Mouse (Mus musculus): ENCODE measurements around the gene Lpp. TPM values are rescaled to one million over a fixed set of nuclear protein-coding genes. Genes with fewer than 3 reads are reported as not detected.

Lpp gene
- polyA plus RNA-seq, 1 experiment from 2014 or later = 13.3 TPM

- Histone ChIP-seq H3K27me3 (no peaks in the 10 kb centered on the region), H3K9ac (no peak overlapping the region), H3K4me1 (replicated peaks) (peaks cover 22% of the 10 kb centered on the region), H3K36me3 (no peaks in the 10 kb centered on the region), H3K4me2 (no peak overlapping the region), H3K4me3 (no peak overlapping the region), H3K9me3 (no peaks in the 10 kb centered on the region), H3K27ac (replicated peaks) (no peak overlapping the region)
- ATAC-seq (ENCODE audit: low read depth) = no peak
- 96% methylated on average over 4 of the region's 4 CpGs for WGBS
Measured at GRCm38 (mm10) chr16:24513228-24513627, 119.9 kb downstream of the Lpp start.

- no peak overlapping the region for H3K27ac ChIP-seq (replicated peaks)
- H3K4me2 ChIP-seq = no peak overlapping the region
- no peaks in the 10 kb centered on the region for H3K36me3 ChIP-seq
- H3K4me1 ChIP-seq (replicated peaks) = peaks cover 5% of the 10 kb centered on the region
- ATAC-seq (ENCODE audit: low read depth) = no peak
- no peak overlapping the region for H3K9ac ChIP-seq
- no peaks in the 10 kb centered on the region for H3K27me3 ChIP-seq
- no peaks in the 10 kb centered on the region for H3K9me3 ChIP-seq
- 89% methylated on average over 11 of the region's 11 CpGs for WGBS
- H3K4me3 ChIP-seq = no peak overlapping the region
Measured at GRCm38 (mm10) chr16:24514802-24515727, 121.8 kb downstream of the Lpp start.

DNA sequence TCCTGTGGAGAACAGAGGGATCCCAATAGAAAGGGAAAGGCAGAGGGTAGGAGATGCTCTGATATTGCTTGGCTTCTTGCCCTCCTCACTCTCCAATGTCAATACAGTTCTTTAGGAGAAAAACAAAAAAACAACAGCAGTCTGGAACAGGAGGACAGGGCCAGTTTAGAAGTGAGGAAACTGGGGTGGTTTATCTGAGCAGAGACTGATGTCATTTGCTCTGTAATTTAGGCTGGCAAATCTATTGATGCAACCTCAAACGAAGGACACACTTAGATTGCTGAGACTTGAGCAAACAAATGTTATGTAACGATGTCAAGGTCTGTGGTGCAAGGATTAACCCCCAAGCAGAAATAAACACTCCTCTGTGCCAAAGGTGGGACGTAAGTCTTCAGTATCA lies 123.7 kb downstream of the Lpp start:
- Histone ChIP-seq H3K9ac (no peak overlapping the region), H3K4me2 (no peak overlapping the region), H3K27ac (replicated peaks) (no peak overlapping the region), H3K4me3 (no peak overlapping the region), H3K27me3 (no peaks in the 10 kb centered on the region), H3K4me1 (replicated peaks) (no peaks in the 10 kb centered on the region), H3K9me3 (no peaks in the 10 kb centered on the region), H3K36me3 (no peaks in the 10 kb centered on the region)
- no peak for ATAC-seq (ENCODE audit: low read depth)
- WGBS = 86% methylated on average over 3 of the region's 3 CpGs

GRCm38 (mm10) chr16:24517501-24518042 lies 124.3 kb downstream of the Lpp start:
- no peak overlapping the region for H3K4me2 ChIP-seq
- no peak overlapping the region for H3K4me3 ChIP-seq
- H3K4me1 ChIP-seq (replicated peaks) = no peaks in the 10 kb centered on the region
- H3K27me3 ChIP-seq = no peaks in the 10 kb centered on the region
- H3K27ac ChIP-seq (replicated peaks) = no peak overlapping the region
- no peaks in the 10 kb centered on the region for H3K9me3 ChIP-seq
- ATAC-seq (ENCODE audit: low read depth) = no peak
- H3K36me3 ChIP-seq = no peaks in the 10 kb centered on the region
- H3K9ac ChIP-seq = no peak overlapping the region
- 72% methylated on average over 9 of the region's 9 CpGs for WGBS

DNA sequence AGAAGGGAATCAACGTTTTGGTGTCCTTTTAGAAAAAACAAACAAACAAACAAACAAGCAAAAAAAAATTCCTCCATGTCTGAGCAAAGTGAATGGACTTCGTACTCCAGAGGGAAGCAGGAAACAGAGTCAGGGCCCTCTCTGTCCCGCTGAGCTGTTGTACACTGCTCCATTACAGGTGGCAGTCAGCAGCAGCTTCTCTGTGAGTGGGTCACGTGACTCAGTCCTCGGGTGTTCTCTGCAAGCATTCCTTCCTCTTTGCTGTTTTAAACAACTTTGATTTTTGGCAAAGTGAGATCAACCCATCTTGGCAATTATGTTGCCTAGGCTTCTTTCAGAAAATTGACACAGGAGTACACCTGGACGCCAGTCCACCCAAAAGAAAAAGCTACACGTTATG lies 125.5 kb downstream of the Lpp start:
- Histone ChIP-seq H3K9ac (no peak overlapping the region), H3K4me3 (no peak overlapping the region), H3K4me1 (replicated peaks) (no peaks in the 10 kb centered on the region), H3K9me3 (no peaks in the 10 kb centered on the region), H3K36me3 (no peaks in the 10 kb centered on the region), H3K27ac (replicated peaks) (no peak overlapping the region), H3K4me2 (no peak overlapping the region), H3K27me3 (no peaks in the 10 kb centered on the region)
- no peak for ATAC-seq (ENCODE audit: low read depth)
- 78% methylated on average over 7 of the region's 7 CpGs for WGBS

GRCm38 (mm10) chr16:24527219-24527618 lies 133.9 kb downstream of the Lpp start:
- Histone ChIP-seq H3K9ac (no peak overlapping the region), H3K27ac (replicated peaks) (no peak overlapping the region), H3K27me3 (no peaks in the 10 kb centered on the region), H3K4me3 (no peak overlapping the region), H3K4me1 (replicated peaks) (no peaks in the 10 kb centered on the region), H3K36me3 (no peaks in the 10 kb centered on the region), H3K4me2 (no peak overlapping the region), H3K9me3 (no peaks in the 10 kb centered on the region)
- ATAC-seq (ENCODE audit: low read depth) = no peak
- 94% methylated on average over 7 of the region's 7 CpGs for WGBS

DNA sequence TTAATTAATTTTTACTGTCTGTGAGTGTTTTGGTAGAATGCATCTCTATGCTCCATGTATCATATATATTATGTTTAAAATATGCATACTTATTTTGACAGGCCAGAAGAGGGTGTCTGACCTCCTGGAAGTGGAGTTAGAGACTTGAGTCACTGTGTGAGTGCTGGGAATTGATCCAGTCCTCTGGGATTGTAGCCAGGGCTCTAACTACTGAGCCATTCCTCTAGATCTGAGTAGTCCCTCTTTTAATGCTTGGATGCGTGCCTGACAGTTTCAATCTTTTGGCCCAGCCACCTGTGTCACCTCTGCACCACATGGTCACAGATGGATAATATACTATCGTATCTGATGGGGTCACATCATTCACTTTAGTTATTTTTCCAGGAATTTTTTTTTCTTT lies 138.4 kb downstream of the Lpp start:
- no peaks in the 10 kb centered on the region for H3K9me3 ChIP-seq
- H3K36me3 ChIP-seq = no peaks in the 10 kb centered on the region
- no peak for ATAC-seq (ENCODE audit: low read depth)
- H3K4me2 ChIP-seq = no peak overlapping the region
- no peak overlapping the region for H3K27ac ChIP-seq (replicated peaks)
- WGBS = 73% methylated on average over 2 of the region's 2 CpGs
- H3K4me1 ChIP-seq (replicated peaks) = no peaks in the 10 kb centered on the region
- H3K27me3 ChIP-seq = no peaks in the 10 kb centered on the region
- H3K9ac ChIP-seq = no peak overlapping the region
- no peak overlapping the region for H3K4me3 ChIP-seq

DNA sequence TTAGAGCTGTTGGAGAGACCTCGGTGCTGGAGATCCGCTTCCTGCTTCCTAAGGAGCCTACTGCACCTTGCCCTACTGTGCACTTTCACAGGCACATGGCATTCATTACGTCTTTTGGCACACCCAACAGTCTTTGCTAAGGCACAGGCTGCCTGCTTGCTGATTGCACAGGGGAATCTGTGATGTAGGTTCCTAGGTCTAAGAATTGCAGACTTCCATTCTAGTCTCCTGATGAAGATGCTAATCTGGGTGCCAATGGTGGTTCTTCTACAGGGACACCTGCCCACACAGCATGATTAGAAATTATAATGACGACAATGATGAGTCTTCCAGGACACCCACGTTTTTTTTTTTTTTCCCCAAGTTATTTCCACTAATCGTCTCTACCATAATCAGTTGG lies 141.9 kb downstream of the Lpp start:
- no peaks in the 10 kb centered on the region for H3K9me3 ChIP-seq
- no peaks in the 10 kb centered on the region for H3K4me1 ChIP-seq (replicated peaks)
- no peak overlapping the region for H3K9ac ChIP-seq
- H3K27ac ChIP-seq (replicated peaks) = no peak overlapping the region
- no peaks in the 10 kb centered on the region for H3K27me3 ChIP-seq
- no peaks in the 10 kb centered on the region for H3K36me3 ChIP-seq
- no peak overlapping the region for H3K4me3 ChIP-seq
- no peak overlapping the region for H3K4me2 ChIP-seq
- WGBS = 92% methylated on average over 6 of the region's 6 CpGs
- ATAC-seq (ENCODE audit: low read depth) = no peak

DNA sequence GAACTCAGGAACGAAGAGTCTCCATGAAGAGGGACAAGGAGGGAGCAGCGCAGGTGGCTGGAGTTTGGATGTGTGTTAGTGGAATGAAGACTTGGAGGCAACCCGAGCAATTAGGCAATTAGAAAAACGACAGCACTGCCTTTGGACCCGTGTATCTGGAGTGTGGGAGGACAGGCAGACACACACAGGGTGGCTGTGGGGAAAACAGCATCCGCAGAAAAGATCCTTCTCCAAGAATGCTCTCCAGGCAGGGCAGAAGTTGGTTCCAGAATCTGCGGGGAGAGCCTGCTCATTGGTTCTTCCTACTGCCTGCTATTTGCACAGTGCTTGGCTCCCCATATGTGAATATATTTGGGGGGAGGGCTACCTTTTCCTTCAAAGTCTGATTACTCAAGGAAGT lies 143.0 kb downstream of the Lpp start:
- H3K4me3 ChIP-seq = no peak overlapping the region
- no peaks in the 10 kb centered on the region for H3K9me3 ChIP-seq
- no peaks in the 10 kb centered on the region for H3K27me3 ChIP-seq
- no peaks in the 10 kb centered on the region for H3K36me3 ChIP-seq
- no peaks in the 10 kb centered on the region for H3K4me1 ChIP-seq (replicated peaks)
- no peak overlapping the region for H3K9ac ChIP-seq
- no peak for ATAC-seq (ENCODE audit: low read depth)
- 72% methylated on average over 7 of the region's 7 CpGs for WGBS
- no peak overlapping the region for H3K4me2 ChIP-seq
- no peak overlapping the region for H3K27ac ChIP-seq (replicated peaks)

- Histone ChIP-seq H3K27me3 (no peaks in the 10 kb centered on the region), H3K4me1 (replicated peaks) (no peaks in the 10 kb centered on the region), H3K4me3 (no peak overlapping the region), H3K9me3 (no peaks in the 10 kb centered on the region), H3K9ac (no peak overlapping the region), H3K27ac (replicated peaks) (no peak overlapping the region), H3K4me2 (no peak overlapping the region), H3K36me3 (no peaks in the 10 kb centered on the region)
- WGBS = 90% methylated on average over 4 of the region's 4 CpGs
- ATAC-seq (ENCODE audit: low read depth) = no peak
Measured at GRCm38 (mm10) chr16:24539003-24539402, 145.7 kb downstream of the Lpp start.

DNA sequence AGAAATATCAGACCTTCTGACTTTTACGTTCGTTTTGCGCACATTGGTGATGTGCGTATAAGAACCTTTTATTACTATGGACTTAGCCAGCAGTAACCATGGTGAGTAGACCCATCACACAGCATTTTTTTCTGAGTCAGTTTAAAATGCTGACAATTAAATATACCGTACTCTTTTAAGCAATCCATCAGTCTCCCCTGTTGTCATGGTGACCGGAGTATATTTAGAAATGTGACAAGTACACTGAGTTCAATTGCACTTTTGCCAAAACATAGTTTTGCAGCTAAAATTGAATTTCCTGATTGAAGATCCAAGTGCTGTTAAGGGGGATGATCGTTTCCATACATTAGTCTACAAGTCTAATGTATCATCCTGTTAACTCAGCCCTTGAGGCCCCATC lies 149.6 kb downstream of the Lpp start:
- no peak overlapping the region for H3K27ac ChIP-seq (replicated peaks)
- no peak overlapping the region for H3K4me3 ChIP-seq

GRCm38 (mm10) chr16:24545366-24545765 lies 152.1 kb downstream of the Lpp start:
- Histone ChIP-seq H3K4me1 (replicated peaks) (no peaks in the 10 kb centered on the region), H3K9me3 (no peaks in the 10 kb centered on the region), H3K4me3 (no peak overlapping the region), H3K27ac (replicated peaks) (no peak overlapping the region), H3K9ac (no peak overlapping the region), H3K27me3 (no peaks in the 10 kb centered on the region), H3K4me2 (no peak overlapping the region), H3K36me3 (no peaks in the 10 kb centered on the region)
- no peak for ATAC-seq (ENCODE audit: low read depth)
- 92% methylated on average over 5 of the region's 5 CpGs for WGBS

More for the DNA sequence above, 149.6 kb downstream of the Lpp start:
- Histone ChIP-seq H3K36me3 (no peaks in the 10 kb centered on the region), H3K9ac (no peak overlapping the region), H3K9me3 (no peaks in the 10 kb centered on the region), H3K27me3 (no peaks in the 10 kb centered on the region), H3K4me2 (no peak overlapping the region), H3K4me1 (replicated peaks) (no peaks in the 10 kb centered on the region)
- no peak for ATAC-seq (ENCODE audit: low read depth)
- WGBS = 86% methylated on average over 7 of the region's 7 CpGs

- H3K4me3 ChIP-seq = no peak overlapping the region
- no peaks in the 10 kb centered on the region for H3K27me3 ChIP-seq
- no peak overlapping the region for H3K4me2 ChIP-seq
- no peaks in the 10 kb centered on the region for H3K9me3 ChIP-seq
- no peak for ATAC-seq (ENCODE audit: low read depth)
- WGBS = 94% methylated on average over 4 of the region's 4 CpGs
- H3K4me1 ChIP-seq (replicated peaks) = no peaks in the 10 kb centered on the region
- no peak overlapping the region for H3K27ac ChIP-seq (replicated peaks)
- H3K9ac ChIP-seq = no peak overlapping the region
- no peaks in the 10 kb centered on the region for H3K36me3 ChIP-seq
Measured at GRCm38 (mm10) chr16:24558458-24558857, 165.2 kb downstream of the Lpp start.

Data from neural tube, embryonic 13.5 days (tissue).